8 mouse cellular contexts compared by ENCODE assay signal in the genomic region with DNA sequence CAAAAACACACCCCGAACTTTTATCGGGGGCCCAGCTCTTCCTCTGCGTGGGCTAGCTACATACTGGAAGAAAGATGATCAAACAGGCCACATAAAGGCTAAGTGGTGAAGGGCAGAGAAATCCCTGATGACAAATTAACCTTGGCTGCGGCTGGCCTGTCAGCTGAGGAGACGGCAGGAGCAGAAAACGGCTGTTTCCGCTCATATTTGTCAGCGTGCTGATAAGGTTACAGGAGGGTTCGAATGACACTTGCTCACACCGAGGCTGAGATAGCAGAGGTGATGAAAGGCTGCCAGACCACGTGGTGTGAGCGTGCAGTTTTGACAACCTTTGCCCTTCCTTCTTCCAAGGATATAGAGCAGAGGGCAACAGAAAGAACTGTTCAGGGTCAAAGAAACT. TPM values are rescaled to one million over a fixed set of nuclear protein-coding genes. Genes with fewer than 3 reads are reported as not detected.
DNase-seq lines count a peak whose midpoint lies in the region; ATAC-seq lines count a peak whose summit lies in the region.

No protein-coding gene starts in this region.

- no peak overlapping the region for H3K9ac ChIP-seq in neural tube, embryonic 15.5 days (replicated peaks)
- H3K9ac ChIP-seq in kidney, embryonic 14.5 days (ENCODE audit: low read depth, low read length) = no peak overlapping the region
- H3K9ac ChIP-seq in neural tube, embryonic 12.5 days = no peak overlapping the region

- H3K36me3 ChIP-seq in neural tube, embryonic 15.5 days = no peaks in the 10 kb centered on the region
- no peaks in the 10 kb centered on the region for H3K36me3 ChIP-seq in kidney, embryonic 14.5 days (ENCODE audit: control insufficient read depth, insufficient read depth, low read length)
- no peaks in the 10 kb centered on the region; the same call in 1 of the 2 replicates for H3K36me3 ChIP-seq in neural tube, embryonic 12.5 days

- DNase-seq in neural tube, embryonic 10.5 days (ENCODE audit: extremely low spot score, low spot score) = peak; percentile 48
- DNase-seq in urinary bladder, postnatal 25 days (ENCODE audit: low spot score) = no peak
- DNase-seq in right cerebral cortex, postnatal 10 days (ENCODE audit: low spot score in 2 of 2) = no peak
- no peak for DNase-seq in lung, postnatal 10 days

- ATAC-seq in neural tube, embryonic 15.5 days (ENCODE audit: low FRiP score) = no peak
- peak; percentile 61 for ATAC-seq in granulocyte monocyte progenitor cell, adult 5-6 weeks (replicated peaks; ENCODE audit: poor library complexity, severe bottlenecking)
- ATAC-seq in kidney, embryonic 14.5 days (ENCODE audit: low FRiP score, low TSS enrichment) = peak; percentile 84
- ATAC-seq in neural tube, embryonic 12.5 days (ENCODE audit: low FRiP score, low read depth) = 0 out of 2 replicates have a peak, but pooled peaks have one; percentile 9

- no peak overlapping the region for H3K4me3 ChIP-seq in neural tube, embryonic 15.5 days (replicated peaks)
- H3K4me3 ChIP-seq in kidney, embryonic 14.5 days (ENCODE audit: low read length) = no peak overlapping the region
- H3K4me3 ChIP-seq in neural tube, embryonic 12.5 days = no peak overlapping the region

- no peak overlapping the region for H3K4me2 ChIP-seq in neural tube, embryonic 15.5 days
- H3K4me2 ChIP-seq in kidney, embryonic 14.5 days (replicated peaks; ENCODE audit: low read depth, low read length) = no peak overlapping the region
- no peak overlapping the region for H3K4me2 ChIP-seq in neural tube, embryonic 12.5 days (replicated peaks)

- no peak overlapping the region for H3K27ac ChIP-seq in neural tube, embryonic 15.5 days (replicated peaks)
- H3K27ac ChIP-seq in kidney, embryonic 14.5 days (ENCODE audit: low read depth, low read length) = peak overlapping the region; percentile 47; the same call in 1 of the 2 replicates
- no peak overlapping the region for H3K27ac ChIP-seq in neural tube, embryonic 12.5 days

- no peaks in the 10 kb centered on the region for H3K9me3 ChIP-seq in neural tube, embryonic 15.5 days (replicated peaks)
- no peaks in the 10 kb centered on the region for H3K9me3 ChIP-seq in kidney, embryonic 14.5 days (ENCODE audit: control insufficient read depth, low read length)
- H3K9me3 ChIP-seq in neural tube, embryonic 12.5 days = no peaks in the 10 kb centered on the region

- 0 out of 2 replicates have a peak, but pooled peaks cover 7% of the 10 kb centered on the region for H3K4me1 ChIP-seq in neural tube, embryonic 15.5 days
- H3K4me1 ChIP-seq in kidney, embryonic 14.5 days (ENCODE audit: control insufficient read depth, insufficient read depth, low read length) = peaks cover 4% of the 10 kb centered on the region; the same call in 1 of the 2 replicates
- peaks cover 22% of the 10 kb centered on the region for H3K4me1 ChIP-seq in neural tube, embryonic 12.5 days

- no peaks in the 10 kb centered on the region for H3K27me3 ChIP-seq in neural tube, embryonic 15.5 days (replicated peaks)
- no peaks in the 10 kb centered on the region for H3K27me3 ChIP-seq in kidney, embryonic 14.5 days (ENCODE audit: control insufficient read depth, insufficient read depth, low read length)
- H3K27me3 ChIP-seq in neural tube, embryonic 12.5 days (replicated peaks) = no peaks in the 10 kb centered on the region

- 44% methylated on average over 12 of the region's 12 CpGs for WGBS in neural tube, embryonic 15.5 days
- 6% methylated on average over 12 of the region's 12 CpGs for WGBS in kidney, embryonic 14.5 days
- WGBS in neural tube, embryonic 12.5 days = 36% methylated on average over 12 of the region's 12 CpGs

RNA-seq across cellular contexts. Expression of a gene that starts 19.3 kb away (rescaled TPM):
- 6.5 and 7.0 TPM in 2 replicates for polyA plus RNA-seq in neural tube, embryonic 15.5 days (2015; fragmentation: Nextera tagmentation; extraction: Ambion mirVana)
- total RNA-seq in granulocyte monocyte progenitor cell, adult 5-6 weeks (2014; fragmentation: Nextera tagmentation) = not detected in 2 replicates
- total RNA-seq in granulocyte monocyte progenitor cell, adult 5-6 weeks (2017) = 0.30 TPM in 1 of 2 replicates, not detected in the other
- polyA plus RNA-seq in kidney, embryonic 14.5 days (2014; fragmentation: Nextera tagmentation; extraction: Ambion mirVana) = 0.87 and 4.4 TPM in 2 replicates
- 9.8 and 10.2 TPM in 2 replicates for polyA plus RNA-seq in neural tube, embryonic 12.5 days (2016; fragmentation: Nextera tagmentation; extraction: Ambion mirVana)
